Mouse (Mus musculus) kidney, embryonic 16.5 days (tissue): Measurements from ENCODE around the gene Tmem121. TPM values are rescaled to one million over a fixed set of nuclear protein-coding genes. Genes with fewer than 3 reads are reported as not detected.
A peak's percentile ranks its signal among the peaks of the same experiment; 100 is the strongest.

ENCODE experiments used
- ATAC-seq: fragments of 200-750 bp; cut with Nextera tagmentation; 2 replicates; pipeline ENCODE4 v1.8.0; 2017; ENCODE audit warnings: moderate TSS enrichment; ENCODE audit not compliant: low FRiP score, low TSS enrichment
- H3K27ac ChIP-seq: fragments of 300-500 bp; sonication (generic); 2 replicates; pipeline ENCODE4 v1.5.1; 2014; ENCODE audit warnings: low read length
- H3K27me3 ChIP-seq: fragments of 300-500 bp; sonication (generic); 2 replicates; pipeline ENCODE4 v1.6.1; 2014; ENCODE audit warnings: low read length, control low read depth, mixed read lengths; ENCODE audit not compliant: insufficient read depth
- H3K36me3 ChIP-seq: fragments of 300-500 bp; sonication (generic); 2 replicates; pipeline ENCODE4 v1.6.1; 2014; ENCODE audit warnings: low read length, control low read depth, mixed read lengths; ENCODE audit not compliant: insufficient read depth
- H3K4me1 ChIP-seq: fragments of 300-500 bp; sonication (generic); 2 replicates; pipeline ENCODE4 v1.6.1; 2014; ENCODE audit warnings: low read length, control low read depth, mixed read lengths; ENCODE audit not compliant: insufficient read depth
- H3K4me2 ChIP-seq: fragments of 300-500 bp; sonication (generic); replicated peaks from 2 replicates; pipeline ENCODE4 v1.6.1; 2014; ENCODE audit warnings: low read depth, low read length
- H3K4me3 ChIP-seq: fragments of 300-500 bp; sonication (generic); 2 replicates; pipeline ENCODE4 v1.5.1; 2014; ENCODE audit warnings: mild to moderate bottlenecking, low read length
- H3K9ac ChIP-seq: fragments of 300-500 bp; sonication (generic); replicated peaks from 2 replicates; pipeline ENCODE4 v1.6.1; 2014; ENCODE audit warnings: low read length
- H3K9me3 ChIP-seq: fragments of 300-500 bp; sonication (generic); 2 replicates; pipeline ENCODE4 v1.6.1; 2016; ENCODE audit warnings: low read length, control low read depth
- WGBS: fragments of 180-500 bp; shearing (Covaris S2); extraction: QIAGEN DNeasy Blood & Tissue Kit; methylation state at CpG from one replicate; pipeline ENCODE4 v1.1.7; 2014; 5-methylcytosine and 5-hydroxymethylcytosine counted together
- polyA plus RNA-seq: library from polyadenylated mRNA; unstranded; fragments of >200 nt; fragmentation: Nextera tagmentation; extraction: Ambion mirVana; gene quantifications from 2 replicates; pipeline ENCODE4 v1.2.1, GENCODE M21; 2015

Tmem121 gene
- polyA plus RNA-seq, 1 experiment from 2014 or later: 10.9 TPM

- Histone ChIP-seq H3K27ac (no peak overlapping the region), H3K9ac (no peak overlapping the region), H3K27me3 (no peaks in the 10 kb centered on the region; the same call in 1 of the 2 replicates), H3K4me2 (no peak overlapping the region), H3K4me1 (peaks cover 51% of the 10 kb centered on the region), H3K9me3 (no peaks in the 10 kb centered on the region), H3K36me3 (peaks cover 8% of the 10 kb centered on the region; the same call in 1 of the 2 replicates), H3K4me3 (no peak overlapping the region)
- 81% methylated on average over 4 of the region's 4 CpGs for WGBS
- no peak for ATAC-seq
These were observed 36.4 kb upstream of the Tmem121 start for GRCm38 (mm10) chr12:113149341-113149740.

- peaks cover 2% of the 10 kb centered on the region; the same call in 1 of the 2 replicates for H3K36me3 ChIP-seq
- WGBS: 73% methylated on average over 3 of the region's 3 CpGs
These were observed 35.8 kb upstream of the Tmem121 start for GRCm38 (mm10) chr12:113149896-113150295.

GRCm38 (mm10) chr12:113150591-113150990 lies 35.1 kb upstream of the Tmem121 start:
- H3K4me2 ChIP-seq: no peak overlapping the region
- H3K27ac ChIP-seq: no peak overlapping the region
- H3K36me3 ChIP-seq: no peaks in the 10 kb centered on the region; the same call in 1 of the 2 replicates
- ATAC-seq: no peak
- WGBS: 78% methylated on average over 4 of the region's 4 CpGs
- H3K9ac ChIP-seq: no peak overlapping the region
- H3K27me3 ChIP-seq: no peaks in the 10 kb centered on the region; the same call in 1 of the 2 replicates
- no peaks in the 10 kb centered on the region for H3K9me3 ChIP-seq
- H3K4me1 ChIP-seq: peaks cover 55% of the 10 kb centered on the region
- H3K4me3 ChIP-seq: no peak overlapping the region

More at GRCm38 (mm10) chr12:113149896-113150295, 35.8 kb upstream of the Tmem121 start:
- no peaks in the 10 kb centered on the region for H3K9me3 ChIP-seq
- peaks cover 54% of the 10 kb centered on the region for H3K4me1 ChIP-seq
- H3K4me2 ChIP-seq: no peak overlapping the region
- no peaks in the 10 kb centered on the region; the same call in 1 of the 2 replicates for H3K27me3 ChIP-seq
- H3K9ac ChIP-seq: no peak overlapping the region
- no peak for ATAC-seq
- no peak overlapping the region for H3K4me3 ChIP-seq
- H3K27ac ChIP-seq: no peak overlapping the region

GRCm38 (mm10) chr12:113151046-113151445 lies 34.7 kb upstream of the Tmem121 start:
- Histone ChIP-seq H3K4me2 (peak overlapping the region; percentile 95; the same call in 1 of the 2 replicates), H3K9ac (no peak overlapping the region; the same call in 1 of the 2 replicates), H3K27me3 (no peaks in the 10 kb centered on the region; the same call in 1 of the 2 replicates), H3K4me1 (peaks cover 51% of the 10 kb centered on the region), H3K9me3 (no peaks in the 10 kb centered on the region), H3K4me3 (no peak overlapping the region), H3K36me3 (no peaks in the 10 kb centered on the region), H3K27ac (no peak overlapping the region)
- ATAC-seq: no peak
- WGBS: 68% methylated on average over 8 of the region's 8 CpGs

- no peak for ATAC-seq
- H3K4me3 ChIP-seq: peak overlapping the region; percentile 63
- H3K4me2 ChIP-seq: peak overlapping the region; percentile 95
- peak overlapping the region; percentile 70 for H3K9ac ChIP-seq
- peaks cover 47% of the 10 kb centered on the region for H3K4me1 ChIP-seq
- no peaks in the 10 kb centered on the region; the same call in 1 of the 2 replicates for H3K27me3 ChIP-seq
- WGBS: 1% methylated on average over 36 of the region's 36 CpGs
- no peaks in the 10 kb centered on the region for H3K36me3 ChIP-seq
- no peak overlapping the region for H3K27ac ChIP-seq
- H3K9me3 ChIP-seq: no peaks in the 10 kb centered on the region
These were observed 34.0 kb upstream of the Tmem121 start for GRCm38 (mm10) chr12:113151661-113152271.

GRCm38 (mm10) chr12:113152272-113152661 lies 33.5 kb upstream of the Tmem121 start:
- H3K4me2 ChIP-seq: peak overlapping the region; percentile 95
- H3K27me3 ChIP-seq: no peaks in the 10 kb centered on the region; the same call in 1 of the 2 replicates
- H3K4me1 ChIP-seq: peaks cover 47% of the 10 kb centered on the region
- H3K9me3 ChIP-seq: no peaks in the 10 kb centered on the region
- no peak overlapping the region for H3K27ac ChIP-seq
- ATAC-seq: no peak
- no peaks in the 10 kb centered on the region for H3K36me3 ChIP-seq
- 29% methylated on average over 19 of the region's 19 CpGs for WGBS
- H3K4me3 ChIP-seq: peak overlapping the region; percentile 63
- peak overlapping the region; percentile 70 for H3K9ac ChIP-seq

GRCm38 (mm10) chr12:113152991-113153525 lies 32.7 kb upstream of the Tmem121 start:
- Histone ChIP-seq H3K4me2 (peak overlapping the region; percentile 95; the same call in 1 of the 2 replicates), H3K4me1 (peaks cover 44% of the 10 kb centered on the region), H3K9ac (no peak overlapping the region), H3K36me3 (no peaks in the 10 kb centered on the region), H3K4me3 (no peak overlapping the region), H3K27ac (no peak overlapping the region), H3K9me3 (no peaks in the 10 kb centered on the region), H3K27me3 (no peaks in the 10 kb centered on the region; the same call in 1 of the 2 replicates)
- no peak for ATAC-seq
- 79% methylated on average over 6 of the region's 6 CpGs for WGBS

GRCm38 (mm10) chr12:113153971-113154370 lies 31.8 kb upstream of the Tmem121 start:
- WGBS: 90% methylated on average over 7 of the region's 7 CpGs
- H3K4me1 ChIP-seq: peaks cover 34% of the 10 kb centered on the region
- H3K9me3 ChIP-seq: no peaks in the 10 kb centered on the region
- no peak overlapping the region for H3K4me2 ChIP-seq
- no peaks in the 10 kb centered on the region for H3K36me3 ChIP-seq
- H3K27me3 ChIP-seq: no peaks in the 10 kb centered on the region; the same call in 1 of the 2 replicates
- no peak overlapping the region for H3K9ac ChIP-seq
- no peak for ATAC-seq
- no peak overlapping the region for H3K4me3 ChIP-seq
- H3K27ac ChIP-seq: no peak overlapping the region

- ATAC-seq: no peak
- Histone ChIP-seq H3K4me1 (peaks cover 34% of the 10 kb centered on the region), H3K4me3 (peak overlapping the region; percentile 74), H3K4me2 (peak overlapping the region; percentile 71), H3K9ac (peak overlapping the region; percentile 67), H3K9me3 (no peaks in the 10 kb centered on the region), H3K27ac (peak overlapping the region; percentile 90), H3K36me3 (no peaks in the 10 kb centered on the region), H3K27me3 (no peaks in the 10 kb centered on the region; the same call in 1 of the 2 replicates)
- WGBS: 71% methylated on average over 6 of the region's 6 CpGs
These were observed 31.0 kb upstream of the Tmem121 start for GRCm38 (mm10) chr12:113154747-113155075.
